Mouse (Mus musculus) ES-E14 (cell line): ENCODE data around the gene Rpusd3. TPM values are rescaled to one million over a fixed set of nuclear protein-coding genes. Genes with fewer than 3 reads are reported as not detected.

Source experiments
- DNase-seq: peaks from one replicate; pipeline ENCODE4 v3.0.0-alpha.2; 2013; ENCODE audit warnings: low read depth, low spot score
- H3K27ac ChIP-seq: 2 replicates; pipeline ENCODE4 v1.5.1; 2012; ENCODE audit warnings: low read depth, mild to moderate bottlenecking, low read length, moderate library complexity, mixed read lengths; ENCODE audit not compliant: poor library complexity, insufficient read depth, severe bottlenecking
- H3K36me3 ChIP-seq: 2 replicates; pipeline ENCODE4 v1.6.1; 2012; ENCODE audit warnings: mild to moderate bottlenecking, low read length, moderate library complexity, mixed read lengths; ENCODE audit not compliant: control insufficient read depth, poor library complexity, insufficient read depth, severe bottlenecking
- H3K4me1 ChIP-seq, 2 experiments: fragments of 150-350 bp in 1 of 2; sonication (generic) in 1 of 2; 2 replicates each; pipeline ENCODE4 v1.6.1; 2012; ENCODE audit warnings: low read length in 2 of 2, mild to moderate bottlenecking in 1 of 2, mixed read lengths in 1 of 2; ENCODE audit not compliant: control insufficient read depth in 2 of 2, insufficient read depth in 2 of 2, poor library complexity in 1 of 2
- H3K4me3 ChIP-seq, 2 experiments: fragments of 150-350 bp in 1 of 2; sonication (generic) in 1 of 2; 2 replicates each; pipeline ENCODE4 v1.5.1; 2012; ENCODE audit warnings: low read length in 2 of 2, low read depth in 1 of 2, mild to moderate bottlenecking in 1 of 2, mixed read lengths in 1 of 2; ENCODE audit not compliant: insufficient read depth in 1 of 2, poor library complexity in 1 of 2, severe bottlenecking in 1 of 2
- H3K9ac ChIP-seq: 2 replicates; pipeline ENCODE4 v1.6.1; 2012; ENCODE audit warnings: low read depth, mild to moderate bottlenecking, low read length, mixed read lengths; ENCODE audit not compliant: poor library complexity, insufficient read depth, severe bottlenecking
- H3K9me3 ChIP-seq: fragments of 150-350 bp; sonication (generic); 2 replicates; pipeline ENCODE4 v1.6.1; 2012; ENCODE audit warnings: low read depth, mild to moderate bottlenecking, low read length; ENCODE audit not compliant: control insufficient read depth, insufficient read depth
- CHD2 ChIP-seq: IDR thresholded peaks from 2 replicates; pipeline ENCODE4 v1.6.1; 2014; ENCODE audit warnings: mild to moderate bottlenecking, low read depth, low read length, inconsistent platforms
- HCFC1 ChIP-seq: IDR thresholded peaks from 2 replicates; pipeline ENCODE4 v1.6.1; 2012; ENCODE audit warnings: low read length, inconsistent platforms, borderline replicate concordance; ENCODE audit not compliant: insufficient read depth
- MAFK ChIP-seq: IDR thresholded peaks from 2 replicates; pipeline ENCODE4 v1.6.1; 2014; ENCODE audit warnings: mild to moderate bottlenecking, low read depth, low read length, inconsistent platforms; ENCODE audit not compliant: insufficient read depth
- ZC3H11A ChIP-seq: IDR thresholded peaks from 2 replicates; pipeline ENCODE4 v1.6.1; 2012; ENCODE audit warnings: low read depth, mild to moderate bottlenecking, inconsistent platforms, low read length, borderline replicate concordance
- ZNF384 ChIP-seq: IDR thresholded peaks from 2 replicates; pipeline ENCODE4 v1.6.1; 2012; ENCODE audit warnings: low read depth, low read length, inconsistent platforms
- in situ Hi-C, 2 experiments: fragments of 600-800 bp; cut with MboI; formaldehyde crosslinking; loops; one replicate each; pipeline ENCODE4 v1.15.1; 2025; ENCODE audit warnings: low sequenced_read_pairs in 2 of 2, inconsistent platforms in 1 of 2; ENCODE audit not compliant: unreplicated experiment in 2 of 2
- total RNA-seq: library from RNA; depleted of rRNA; stranded (reverse); fragments of 300-350 nt; gene quantifications from 2 replicates; pipeline ENCODE4 v1.2.3, GENCODE M21; 2012

Gene Rpusd3
- total RNA-seq, 1 experiment: 34.5 TPM

DNA sequence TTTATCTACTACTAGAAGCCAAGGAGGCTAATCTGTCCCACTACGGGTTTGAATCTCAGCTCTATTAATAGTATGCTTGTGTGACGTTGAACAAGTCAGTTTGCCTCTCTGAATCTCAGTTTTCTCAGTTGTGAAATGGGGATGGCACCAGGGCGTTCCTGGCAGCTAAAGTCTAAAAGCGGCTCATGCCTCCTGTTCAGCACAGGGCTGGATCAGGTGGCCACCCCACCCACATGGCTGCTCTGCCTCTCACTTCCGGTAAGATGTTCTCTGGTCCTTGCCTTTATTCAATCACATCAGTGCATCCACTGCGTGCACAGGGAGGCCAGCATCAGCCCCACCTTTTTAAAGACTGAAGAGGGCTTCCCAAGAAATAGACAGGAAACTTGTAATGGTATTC lies 13.7 kb downstream of the Rpusd3 start:
- Histone ChIP-seq H3K27ac (no peak overlapping the region), H3K9me3 (no peaks in the 10 kb centered on the region), H3K4me3 (no peak overlapping the region), H3K9ac (no peak overlapping the region), H3K4me1 (peaks cover 0 to 17% of the 10 kb centered on the region in 2 experiments; a peak in 2 of 4 replicates), H3K36me3 (peaks cover 3% of the 10 kb centered on the region; the same call in 1 of the 2 replicates)
- DNase-seq: no peak
- TF ChIP-seq MAFK (no peak), CHD2 (no peak)
- in situ Hi-C loops: no loop called here

DNA sequence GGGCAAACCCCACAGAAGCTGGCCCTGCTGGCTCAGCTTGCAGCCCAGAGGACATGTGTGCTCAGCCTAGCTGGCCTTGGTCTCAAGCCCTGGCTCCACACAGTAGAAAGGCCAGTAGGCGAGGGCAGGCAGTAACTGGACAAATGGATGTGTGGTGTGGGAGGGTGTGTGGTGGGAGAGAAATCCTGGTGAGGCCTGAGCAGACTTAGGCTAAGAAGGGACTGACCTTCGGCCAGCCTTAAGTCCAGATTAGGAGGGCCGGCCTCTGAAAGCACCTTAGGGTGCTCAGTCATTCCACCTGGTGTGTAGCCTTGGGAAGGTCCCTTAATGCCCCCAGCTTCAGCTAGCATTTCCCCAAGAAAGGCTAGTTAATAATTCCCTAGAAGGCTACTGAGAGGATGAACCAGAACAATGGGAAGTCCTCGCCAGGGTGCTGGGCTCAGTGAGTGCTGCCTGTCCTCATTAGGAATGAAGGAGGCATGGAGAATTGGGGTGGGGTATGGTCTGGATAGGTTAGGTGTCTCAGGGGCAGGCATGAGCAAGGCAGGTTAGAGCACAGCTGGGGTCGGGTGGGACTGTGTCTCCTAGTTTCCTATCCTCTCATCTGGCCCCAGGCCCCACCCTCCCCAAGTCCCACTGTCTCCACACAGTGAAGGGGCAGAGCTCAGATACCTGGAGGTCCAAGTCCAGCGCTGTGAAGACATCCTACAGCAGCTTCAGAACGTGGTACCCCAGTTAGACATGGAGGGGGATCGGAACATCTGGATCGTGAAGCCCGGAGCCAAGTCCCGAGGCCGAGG lies 14.3 kb downstream of the Rpusd3 start:
- H3K9ac ChIP-seq: no peak overlapping the region
- no peak for TF ChIP-seq ZC3H11A
- no peak for TF ChIP-seq CHD2
- no peak for TF ChIP-seq MAFK
- no peak for TF ChIP-seq HCFC1
- no peak for TF ChIP-seq ZNF384
- DNase-seq: no peak
- H3K27ac ChIP-seq: no peak overlapping the region
- H3K36me3 ChIP-seq: peaks cover 3% of the 10 kb centered on the region; the same call in 1 of the 2 replicates
- in situ Hi-C loops: no loop called here
- peaks cover 0 to 17% of the 10 kb centered on the region in 2 experiments; a peak in 2 of 4 replicates for H3K4me1 ChIP-seq
- H3K9me3 ChIP-seq: no peaks in the 10 kb centered on the region
- H3K4me3 ChIP-seq: no peak overlapping the region

DNA sequence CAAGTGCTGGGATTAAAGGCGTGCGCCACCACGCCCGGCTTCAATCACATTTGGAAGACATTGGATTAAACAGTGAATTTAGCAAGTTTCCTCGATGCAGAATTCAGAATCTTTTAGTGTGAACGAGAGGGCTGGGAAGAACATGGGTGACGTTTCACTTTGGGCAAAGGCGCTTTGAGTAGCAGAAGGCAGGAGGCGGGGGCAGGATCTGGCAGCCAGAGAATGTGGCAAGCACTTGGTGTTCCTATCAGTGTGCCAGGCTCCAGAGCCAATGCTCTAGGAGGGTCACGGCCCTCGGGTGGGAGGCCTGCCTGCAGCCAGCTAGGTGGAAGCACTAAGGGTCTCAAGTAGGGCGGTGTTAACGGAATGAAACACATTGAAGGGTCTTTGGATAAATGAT lies 17.0 kb downstream of the Rpusd3 start:
- Histone ChIP-seq H3K36me3 (no peaks in the 10 kb centered on the region; the same call in 1 of the 2 replicates), H3K4me3 (no peak overlapping the region), H3K27ac (no peak overlapping the region), H3K9ac (no peak overlapping the region), H3K9me3 (no peaks in the 10 kb centered on the region), H3K4me1 (peaks cover 5 to 13% of the 10 kb centered on the region in 2 experiments; a peak in 2 of 4 replicates)
- in situ Hi-C loops: no loop called here
- DNase-seq: no peak
- no peak for TF ChIP-seq ZC3H11A
- TF ChIP-seq MAFK: no peak
- TF ChIP-seq CHD2: no peak
- no peak for TF ChIP-seq HCFC1
- TF ChIP-seq ZNF384: no peak

DNA sequence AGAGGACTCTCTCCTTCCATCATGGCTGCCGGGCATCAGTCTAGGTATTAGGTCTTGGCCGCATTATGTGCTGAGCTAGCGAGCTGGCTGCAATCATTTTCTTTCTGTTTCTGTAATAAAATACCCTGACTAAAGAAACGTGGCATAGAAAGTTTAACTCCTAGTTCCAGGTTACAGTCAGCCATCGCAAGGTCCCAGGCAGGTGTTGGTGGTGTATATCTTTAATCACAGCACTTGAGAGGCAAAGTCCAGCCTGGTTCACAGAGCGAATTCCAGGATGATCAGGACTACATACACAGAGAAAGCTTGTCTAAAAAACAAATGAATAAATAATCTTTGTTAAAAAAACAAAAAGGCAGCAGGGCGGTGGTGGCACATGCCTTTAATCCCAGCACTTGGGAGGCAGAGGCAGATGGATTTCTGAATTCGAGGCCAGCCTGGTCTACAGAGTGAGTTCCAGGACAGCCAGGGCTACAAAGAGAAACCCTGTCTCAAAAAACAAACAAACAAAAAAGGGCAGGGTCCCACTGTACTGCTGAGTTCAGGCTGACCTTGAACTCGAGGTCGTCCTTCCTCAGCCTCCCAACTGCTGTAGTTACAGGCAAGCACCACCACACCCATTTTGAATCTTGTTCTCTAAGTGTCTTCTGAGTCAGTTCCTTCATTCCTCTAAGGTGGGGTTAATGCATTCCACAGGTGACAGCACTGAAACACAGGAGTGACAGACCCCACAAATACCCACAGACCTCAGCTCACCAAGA lies 22.7 kb downstream of the Rpusd3 start:
- Histone ChIP-seq H3K36me3 (no peaks in the 10 kb centered on the region), H3K9ac (no peak overlapping the region; the same call in 1 of the 2 replicates), H3K9me3 (no peaks in the 10 kb centered on the region), H3K27ac (peak overlapping the region; percentile 49; the same call in 1 of the 2 replicates), H3K4me3 (no peak overlapping the region), H3K4me1 (peaks cover 5 to 10% of the 10 kb centered on the region in 2 experiments; a peak in 3 of 4 replicates)
- peak; percentile 56 for DNase-seq
- in situ Hi-C loops: no loop called here
- TF ChIP-seq CHD2 (no peak), MAFK (no peak), ZC3H11A (no peak), ZNF384 (no peak), HCFC1 (no peak)
